16 mouse cellular contexts compared by ENCODE assay signal in the genomic region with DNA sequence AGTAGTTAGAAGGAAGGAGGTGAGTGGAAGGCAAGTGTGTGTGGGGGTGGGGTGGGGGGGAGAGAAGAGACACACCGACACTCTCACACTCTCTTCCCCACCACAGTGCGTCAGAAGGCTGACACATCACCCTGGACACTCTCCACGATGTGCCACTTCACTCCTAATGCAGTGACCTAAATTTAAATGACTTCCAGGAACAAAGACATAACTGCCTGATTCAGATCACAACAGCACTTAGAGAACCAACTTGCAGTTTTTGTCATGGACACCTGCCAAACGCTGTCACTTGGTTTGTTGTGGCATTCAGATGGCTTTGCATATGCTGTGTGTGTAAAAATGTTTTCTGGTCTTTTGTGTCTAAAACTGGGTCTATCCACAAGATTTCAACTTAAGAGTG. TPM values are rescaled to one million over a fixed set of nuclear protein-coding genes. Genes with fewer than 3 reads are reported as not detected.
A peak's percentile ranks its signal among the peaks of the same experiment; 100 is the strongest.
DNase-seq lines count a peak whose midpoint lies in the region; ATAC-seq and TF ChIP-seq lines count a peak whose summit lies in the region.
"Had no signal": no experiment of that assay in that cellular context is flagged by ENCODE, and none has a peak within 500 bp of the region (broad histone marks: within the 10 kb centered on the region; RNA-seq: fewer than 3 reads in every experiment).

No protein-coding gene starts in this region.

- H3K27ac ChIP-seq in heart, postnatal 0 days (ENCODE audit: low read depth): no peak overlapping the region
- H3K27ac ChIP-seq in forebrain, embryonic 16.5 days (ENCODE audit: low read length): peak overlapping the region; percentile 28; the same call in 1 of the 2 replicates
- no peak overlapping the region for H3K27ac ChIP-seq in liver, postnatal 0 days (ENCODE audit: low read depth)
- H3K27ac ChIP-seq: liver, embryonic 15.5 days; midbrain, embryonic 10.5 days; neural tube, embryonic 12.5 days had no signal

- no peak overlapping the region for H3K9ac ChIP-seq in heart, postnatal 0 days (replicated peaks; ENCODE audit: low read depth, low read length)
- H3K9ac ChIP-seq in forebrain, embryonic 16.5 days (replicated peaks; ENCODE audit: low read depth, low read length): no peak overlapping the region
- H3K9ac ChIP-seq in liver, postnatal 0 days (replicated peaks): no peak overlapping the region
- H3K9ac ChIP-seq: liver, embryonic 15.5 days; neural tube, embryonic 12.5 days had no signal

- H3K27me3 ChIP-seq in heart, postnatal 0 days (ENCODE audit: control insufficient read depth, insufficient read depth, low read length): no peaks in the 10 kb centered on the region
- no peaks in the 10 kb centered on the region for H3K27me3 ChIP-seq in forebrain, embryonic 16.5 days (replicated peaks; ENCODE audit: control insufficient read depth, insufficient read depth, low read length)
- H3K27me3 ChIP-seq in liver, postnatal 0 days (ENCODE audit: insufficient read depth, low read length): no peaks in the 10 kb centered on the region
- H3K27me3 ChIP-seq: liver, embryonic 15.5 days; neural tube, embryonic 12.5 days had no signal

- WGBS in heart, postnatal 0 days: 40% methylated on average over 4 of the region's 4 CpGs
- 31% methylated on average over 4 of the region's 4 CpGs for WGBS in forebrain, embryonic 16.5 days
- WGBS in liver, postnatal 0 days (ENCODE audit: insufficient replicate concordance): 76% methylated on average over 4 of the region's 4 CpGs

- no peak for TF ChIP-seq EP300 in heart, postnatal 0 days (IDR thresholded peaks at IDR 0.05; ENCODE audit: low read depth)
- TF ChIP-seq EP300 in liver, postnatal 0 days (IDR thresholded peaks at IDR 0.05; ENCODE audit: low read depth): no peak

- no peaks in the 10 kb centered on the region for H3K4me1 ChIP-seq in heart, postnatal 0 days (ENCODE audit: control insufficient read depth, insufficient read depth)
- H3K4me1 ChIP-seq in forebrain, embryonic 16.5 days (replicated peaks; ENCODE audit: control insufficient read depth, insufficient read depth, low read length): peaks cover 13% of the 10 kb centered on the region
- H3K4me1 ChIP-seq in liver, postnatal 0 days (ENCODE audit: insufficient read depth): no peaks in the 10 kb centered on the region
- H3K4me1 ChIP-seq: liver, embryonic 15.5 days; midbrain, embryonic 10.5 days; neural tube, embryonic 12.5 days had no signal

- DNase-seq in heart, postnatal 0 days (ENCODE audit: low spot score): no peak
- DNase-seq in heart, postnatal 36 days: no peak
- DNase-seq in layer of hippocampus, postnatal 14 days (ENCODE audit: low spot score in 2 of 2): peak; percentile 14 to 58
- DNase-seq in right cerebral cortex, postnatal 14 days: peak; percentile 28
- DNase-seq in testis, postnatal 10 days (ENCODE audit: low spot score): no peak
- no peak for DNase-seq in gastrocnemius, postnatal 10 days
- DNase-seq in liver, postnatal 0 days: no peak
- DNase-seq: adrenal gland, postnatal 14 days; cerebellum, postnatal 36 days; gastrocnemius, postnatal 36 days; thymus, adult 2 months had no signal

- no peak overlapping the region for H3K4me2 ChIP-seq in heart, postnatal 0 days (ENCODE audit: low read depth, low read length)
- H3K4me2 ChIP-seq in forebrain, embryonic 16.5 days (ENCODE audit: low read length): no peak overlapping the region
- no peak overlapping the region for H3K4me2 ChIP-seq in liver, postnatal 0 days (ENCODE audit: low read depth, low read length)
- H3K4me2 ChIP-seq: liver, embryonic 15.5 days; neural tube, embryonic 12.5 days had no signal

- no peak overlapping the region for H3K4me3 ChIP-seq in heart, postnatal 0 days (ENCODE audit: low read depth, low read length)
- no peak overlapping the region for H3K4me3 ChIP-seq in forebrain, embryonic 16.5 days (replicated peaks; ENCODE audit: low read length)
- H3K4me3 ChIP-seq in liver, postnatal 0 days (ENCODE audit: low read depth, low read length): no peak overlapping the region
- H3K4me3 ChIP-seq: liver, embryonic 15.5 days; midbrain, embryonic 10.5 days; neural tube, embryonic 12.5 days had no signal

- intact Hi-C loops in heart, postnatal 36 days (cut with DNase I): no loop called here

- no peaks in the 10 kb centered on the region for H3K36me3 ChIP-seq in heart, postnatal 0 days (replicated peaks; ENCODE audit: control insufficient read depth, insufficient read depth, low read length)
- no peaks in the 10 kb centered on the region for H3K36me3 ChIP-seq in forebrain, embryonic 16.5 days (ENCODE audit: control insufficient read depth, insufficient read depth)
- no peaks in the 10 kb centered on the region for H3K36me3 ChIP-seq in liver, postnatal 0 days (replicated peaks; ENCODE audit: insufficient read depth, low read length)
- H3K36me3 ChIP-seq: liver, embryonic 15.5 days; midbrain, embryonic 10.5 days; neural tube, embryonic 12.5 days had no signal

- no peaks in the 10 kb centered on the region for H3K9me3 ChIP-seq in heart, postnatal 0 days (replicated peaks; ENCODE audit: control insufficient read depth, low read length)
- no peaks in the 10 kb centered on the region for H3K9me3 ChIP-seq in forebrain, embryonic 16.5 days (ENCODE audit: control insufficient read depth, low read length)
- H3K9me3 ChIP-seq in liver, postnatal 0 days (ENCODE audit: low read length): no peaks in the 10 kb centered on the region
- H3K9me3 ChIP-seq: liver, embryonic 15.5 days; midbrain, embryonic 10.5 days; neural tube, embryonic 12.5 days had no signal

- TF ChIP-seq CTCF in heart, postnatal 0 days (IDR thresholded peaks at IDR 0.05; ENCODE audit: low read depth): no peak
- no peak for TF ChIP-seq CTCF in liver, postnatal 0 days (IDR thresholded peaks at IDR 0.05; ENCODE audit: low read depth)

- 0 out of 2 replicates have a peak, but pooled peaks have one; percentile 27 for ATAC-seq in heart, postnatal 0 days (ENCODE audit: insufficient read depth, low read depth)
- ATAC-seq in forebrain, embryonic 16.5 days: peak; percentile 61
- ATAC-seq in liver, postnatal 0 days: no peak
- ATAC-seq: Patski had no signal

RNA-seq across cellular contexts. Expression of a gene that starts 34.8 kb away (rescaled TPM):
- total RNA-seq in heart, postnatal 0 days (2014; rRNA removed; ENCODE audit: low replicate concordance): 5.8 and 9.8 TPM in 2 replicates
- polyA plus RNA-seq in heart, postnatal 0 days (2015; fragmentation: Nextera tagmentation; extraction: Ambion mirVana): 1.8 and 1.9 TPM in 2 replicates
- 10 to 100 TPM in 1 of 2 experiments, 1 to 10 TPM in 1; 8.2 to 10.5 TPM for total RNA-seq in heart, postnatal 36 days (2021)
- 6.4 and 7.4 TPM in 2 replicates for polyA plus RNA-seq in forebrain, embryonic 16.5 days (2015; fragmentation: Nextera tagmentation; extraction: Ambion mirVana)
- total RNA-seq in layer of hippocampus, postnatal 14 days (2021): 10 to 100 TPM in 1 of 2 experiments, 1 to 10 TPM in 1; 9.9 to 10.3 TPM
- 1 to 10 TPM; 7.2 to 8.6 TPM for total RNA-seq in gastrocnemius, postnatal 10 days (2021)
- 0.72 and 0.75 TPM in 2 replicates for polyA plus RNA-seq in liver, postnatal 0 days (2015; fragmentation: Nextera tagmentation; extraction: Ambion mirVana)

Comparison
In these comparisons a context has a peak if more than half of its experiments do, and no peak if none do; other contexts are left out.
1. DNase-seq: peak in layer of hippocampus, postnatal 14 days (2 of 2) and right cerebral cortex, postnatal 14 days (single experiment); none in heart, postnatal 0 days (single experiment), heart, postnatal 36 days (0 of 2), testis, postnatal 10 days (single experiment), gastrocnemius, postnatal 10 days (single experiment) and liver, postnatal 0 days (single experiment).